Mouse (Mus musculus): ENCODE measurements at regions not wholly inside any gene's neighbourhood (a gene's known extent, or its start where the extent isn't known, plus 50 kb on each side); places are given as distances from the start of the nearest gene placed in this dataset.

DNA sequence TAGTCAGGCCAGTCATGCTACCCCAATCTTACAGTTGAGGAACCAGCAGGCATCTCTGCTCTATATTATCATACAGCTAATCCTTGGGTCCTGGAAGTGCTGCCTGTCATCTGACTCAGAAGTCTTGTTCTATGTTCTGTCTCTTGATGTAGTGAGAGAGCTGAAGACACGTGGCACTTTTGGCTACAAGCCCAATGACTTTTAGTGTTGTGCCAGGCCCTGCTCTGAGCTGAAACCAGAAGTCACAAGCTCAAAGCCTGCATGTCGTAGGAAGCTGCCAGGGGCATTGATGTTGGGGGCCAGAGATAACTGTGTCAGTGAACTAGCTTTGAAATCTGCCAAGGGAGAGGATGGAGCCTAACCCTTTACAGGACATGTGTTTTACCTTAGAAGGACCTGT is 904.8 kb upstream of the Lrrc6 start:
- no peak for TF ChIP-seq CTCF (IDR thresholded peaks at IDR 0.05; ENCODE audit: extremely low read depth, insufficient read depth, low read length)
- TF ChIP-seq POLR2A (IDR thresholded peaks at IDR 0.05; ENCODE audit: extremely low read depth, insufficient read depth, low read length) = no peak
